Mouse (Mus musculus): ENCODE data around the gene Nans. TPM values are rescaled to one million over a fixed set of nuclear protein-coding genes. Genes with fewer than 3 reads are reported as not detected.

The Nans gene
- total and polyA plus RNA-seq, 2 experiments from 2014 or later: 69.8 to 89.3 TPM

- no peak overlapping the region for H3K4me2 ChIP-seq (ENCODE audit: low read depth)
- no peak for DNase-seq
- no peak overlapping the region for H3K27ac ChIP-seq (ENCODE audit: low read depth, low read length)
- no peak for TF ChIP-seq CTCF (IDR thresholded peaks at IDR 0.05; ENCODE audit: low read depth)
- no peaks in the 10 kb centered on the region for H3K9me3 ChIP-seq (ENCODE audit: low read length)
- 55% methylated on average over 7 of the region's 7 CpGs for WGBS
- ATAC-seq: no peak
- no peak overlapping the region for H3K4me3 ChIP-seq (ENCODE audit: low read depth, low read length)
- H3K9ac ChIP-seq: no peak overlapping the region
- no peaks in the 10 kb centered on the region; the same call in 1 of the 2 replicates for H3K36me3 ChIP-seq (ENCODE audit: insufficient read depth)
- H3K4me1 ChIP-seq (ENCODE audit: insufficient read depth): no peaks in the 10 kb centered on the region
- peaks cover 20% of the 10 kb centered on the region; the same call in 1 of the 2 replicates for H3K27me3 ChIP-seq (ENCODE audit: insufficient read depth, low read length)
Measured at GRCm38 (mm10) chr4:46532926-46533325, 43.9 kb downstream of the Nans start.

GRCm38 (mm10) chr4:46533934-46534720 is 45.1 kb downstream of the Nans start:
- TF ChIP-seq CTCF (IDR thresholded peaks at IDR 0.05; ENCODE audit: low read depth): no peak
- WGBS: 12% methylated on average over 29 of the region's 29 CpGs
- DNase-seq: no peak
- no peak overlapping the region; the same call in 1 of the 2 replicates for H3K9ac ChIP-seq
- no peak overlapping the region for H3K27ac ChIP-seq (ENCODE audit: low read depth, low read length)
- ATAC-seq: peak; percentile 24; the same call in 1 of the 2 replicates
- no peaks in the 10 kb centered on the region for H3K4me1 ChIP-seq (ENCODE audit: insufficient read depth)
- peak overlapping the region; percentile 14; the same call in 1 of the 2 replicates for H3K4me3 ChIP-seq (ENCODE audit: low read depth, low read length)
- H3K27me3 ChIP-seq (ENCODE audit: insufficient read depth, low read length): peaks cover 20% of the 10 kb centered on the region; the same call in 1 of the 2 replicates
- no peaks in the 10 kb centered on the region for H3K9me3 ChIP-seq (ENCODE audit: low read length)
- H3K36me3 ChIP-seq (ENCODE audit: insufficient read depth): no peaks in the 10 kb centered on the region; the same call in none of the 2 replicates
- peak overlapping the region; percentile 40 for H3K4me2 ChIP-seq (ENCODE audit: low read depth)

- Histone ChIP-seq H3K4me1 (ENCODE audit: insufficient read depth) (no peaks in the 10 kb centered on the region), H3K27me3 (ENCODE audit: insufficient read depth, low read length) (peaks cover 20% of the 10 kb centered on the region; the same call in 1 of the 2 replicates), H3K9ac (peak overlapping the region; percentile 39; the same call in 1 of the 2 replicates), H3K9me3 (ENCODE audit: low read length) (no peaks in the 10 kb centered on the region), H3K27ac (ENCODE audit: low read depth, low read length) (no peak overlapping the region), H3K36me3 (ENCODE audit: insufficient read depth) (no peaks in the 10 kb centered on the region; the same call in none of the 2 replicates), H3K4me3 (ENCODE audit: low read depth, low read length) (peak overlapping the region; percentile 37), H3K4me2 (ENCODE audit: low read depth) (peak overlapping the region; percentile 65)
- 12% methylated on average over 16 of the region's 16 CpGs for WGBS
- no peak for TF ChIP-seq CTCF (IDR thresholded peaks at IDR 0.05; ENCODE audit: low read depth)
- ATAC-seq (0 out of 2 replicates have a peak, but pooled peaks have one; percentile 23), DNase-seq (no peak)
Measured at GRCm38 (mm10) chr4:46535094-46535830, 46.2 kb downstream of the Nans start.

- no peak for DNase-seq
- Histone ChIP-seq H3K27me3 (ENCODE audit: insufficient read depth, low read length) (peaks cover 20% of the 10 kb centered on the region; the same call in 1 of the 2 replicates), H3K27ac (ENCODE audit: low read depth, low read length) (no peak within 1 kb of the TSS), H3K9me3 (ENCODE audit: low read length) (no peaks in the 10 kb centered on the region), H3K36me3 (ENCODE audit: insufficient read depth) (no peaks in the 10 kb centered on the region; the same call in none of the 2 replicates), H3K9ac (peak within 1 kb of the TSS; percentile 39; the same call in 1 of the 2 replicates), H3K4me1 (ENCODE audit: insufficient read depth) (no peaks in the 10 kb centered on the region), H3K4me3 (ENCODE audit: low read depth, low read length) (peak within 1 kb of the TSS; percentile 37), H3K4me2 (ENCODE audit: low read depth) (peak within 1 kb of the TSS; percentile 65)
- ATAC-seq: peak; percentile 58
- under 1% methylated on average over 46 of the region's 46 CpGs for WGBS
- peak; percentile 6; the same call in 1 of the 2 replicates for TF ChIP-seq CTCF (IDR thresholded peaks at IDR 0.05; ENCODE audit: low read depth)
Measured at GRCm38 (mm10) chr4:46535840-46536361, 46.9 kb downstream of the Nans start, which contains the start of gene Trim14. Gene Trim14, minus strand, starts transcription at chr4:46536141.

- H3K4me1 ChIP-seq (ENCODE audit: insufficient read depth): no peaks in the 10 kb centered on the region
- H3K27ac ChIP-seq (ENCODE audit: low read depth, low read length): no peak overlapping the region
- WGBS: 81% methylated on average over 9 of the region's 9 CpGs
- H3K36me3 ChIP-seq (ENCODE audit: insufficient read depth): peaks cover 12% of the 10 kb centered on the region
- TF ChIP-seq CTCF (IDR thresholded peaks at IDR 0.05; ENCODE audit: low read depth): no peak
- no peak overlapping the region for H3K9ac ChIP-seq
- no peaks in the 10 kb centered on the region for H3K9me3 ChIP-seq (ENCODE audit: low read length)
- no peak for ATAC-seq
- no peak for DNase-seq
- no peak overlapping the region for H3K4me3 ChIP-seq (ENCODE audit: low read depth, low read length)
- peaks cover 20% of the 10 kb centered on the region; the same call in 1 of the 2 replicates for H3K27me3 ChIP-seq (ENCODE audit: insufficient read depth, low read length)
- H3K4me2 ChIP-seq (ENCODE audit: low read depth): no peak overlapping the region
Measured at GRCm38 (mm10) chr4:46539167-46539566, 50.1 kb downstream of the Nans start.

- ATAC-seq (no peak), DNase-seq (no peak)
- 53% methylated on average over 9 of the region's 9 CpGs for WGBS
- Histone ChIP-seq H3K27ac (ENCODE audit: low read depth, low read length) (no peak overlapping the region), H3K4me2 (ENCODE audit: low read depth) (no peak overlapping the region), H3K9me3 (ENCODE audit: low read length) (no peaks in the 10 kb centered on the region), H3K9ac (no peak overlapping the region), H3K27me3 (ENCODE audit: insufficient read depth, low read length) (0 out of 2 replicates have a peak, but pooled peaks cover under 1% of the 10 kb centered on the region), H3K4me1 (ENCODE audit: insufficient read depth) (no peaks in the 10 kb centered on the region), H3K4me3 (ENCODE audit: low read depth, low read length) (no peak overlapping the region), H3K36me3 (ENCODE audit: insufficient read depth) (peaks cover 15% of the 10 kb centered on the region)
- TF ChIP-seq CTCF (IDR thresholded peaks at IDR 0.05; ENCODE audit: low read depth): no peak
Measured at GRCm38 (mm10) chr4:46541707-46542106, 52.7 kb downstream of the Nans start.

Data from forebrain, postnatal 0 days (tissue).